Mouse (Mus musculus) frontal cortex, adult (tissue): Measurements from ENCODE around the gene Arhgap22.

Experiments used
- ATAC-seq: cut with Nextera tagmentation; 2 replicates; pipeline ENCODE4 v1.9.2; 2017; ENCODE audit warnings: mild to moderate bottlenecking, moderate library complexity, mixed read lengths; ENCODE audit not compliant: low TSS enrichment

The Arhgap22 gene

DNA sequence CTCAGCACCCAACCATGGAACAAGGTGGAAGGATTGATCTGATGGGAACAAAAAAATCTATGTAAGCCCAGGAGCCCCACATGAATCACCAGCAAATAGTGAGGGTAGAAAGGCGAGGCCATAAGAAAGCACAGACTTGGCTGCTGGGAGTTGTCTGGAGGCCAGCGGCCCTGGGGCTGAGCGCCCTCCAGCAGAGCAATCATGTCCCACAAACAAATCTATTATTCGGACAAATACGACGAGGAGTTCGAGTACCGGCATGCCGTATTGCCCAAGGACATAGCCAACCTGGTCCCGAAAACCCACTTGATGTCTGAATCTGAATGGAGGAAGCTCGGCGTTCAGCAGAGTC, 892 bp upstream of the Arhgap22 start:
- no peak for ATAC-seq

DNA sequence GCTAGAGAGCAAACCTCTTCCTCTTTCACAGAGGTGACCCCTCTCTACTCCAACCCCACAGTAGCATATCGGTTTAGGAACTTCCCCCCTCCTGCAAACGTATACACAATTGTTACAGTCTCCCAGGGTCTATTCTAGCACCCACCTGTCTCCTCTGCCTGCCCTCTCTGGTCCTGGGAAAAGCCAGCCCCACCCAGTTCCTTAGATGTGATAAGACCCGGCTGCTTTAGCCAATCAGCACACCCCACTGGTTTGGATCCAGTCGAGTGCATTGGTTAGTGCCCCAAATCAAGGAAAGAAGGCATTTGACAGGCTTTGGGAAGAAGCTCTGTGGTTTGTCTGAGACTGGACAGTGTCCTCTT, 922 bp downstream of the Arhgap22 start:
- ATAC-seq: peak; percentile 10; the same call in 1 of the 2 replicates

DNA sequence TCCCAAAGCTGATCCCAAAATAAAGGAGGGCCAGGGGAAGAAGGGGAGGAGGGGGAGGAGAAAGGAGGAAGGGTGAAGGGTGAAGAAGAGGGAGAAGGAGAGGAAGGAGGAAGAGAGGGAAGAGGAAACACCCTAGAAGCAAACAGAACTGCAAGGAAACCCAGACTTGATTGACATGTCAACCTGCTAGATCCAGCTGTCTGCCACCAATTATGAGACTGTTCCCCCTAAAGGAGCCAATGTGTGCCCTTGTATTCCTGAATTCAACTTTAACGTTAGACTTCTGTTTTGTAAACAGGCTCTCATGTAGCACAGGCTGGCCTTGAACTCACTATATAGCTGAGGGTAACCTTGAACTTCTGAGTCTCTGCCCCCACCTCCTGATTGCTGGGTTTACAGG, 1.3 kb downstream of the Arhgap22 start:
- no peak for ATAC-seq

DNA sequence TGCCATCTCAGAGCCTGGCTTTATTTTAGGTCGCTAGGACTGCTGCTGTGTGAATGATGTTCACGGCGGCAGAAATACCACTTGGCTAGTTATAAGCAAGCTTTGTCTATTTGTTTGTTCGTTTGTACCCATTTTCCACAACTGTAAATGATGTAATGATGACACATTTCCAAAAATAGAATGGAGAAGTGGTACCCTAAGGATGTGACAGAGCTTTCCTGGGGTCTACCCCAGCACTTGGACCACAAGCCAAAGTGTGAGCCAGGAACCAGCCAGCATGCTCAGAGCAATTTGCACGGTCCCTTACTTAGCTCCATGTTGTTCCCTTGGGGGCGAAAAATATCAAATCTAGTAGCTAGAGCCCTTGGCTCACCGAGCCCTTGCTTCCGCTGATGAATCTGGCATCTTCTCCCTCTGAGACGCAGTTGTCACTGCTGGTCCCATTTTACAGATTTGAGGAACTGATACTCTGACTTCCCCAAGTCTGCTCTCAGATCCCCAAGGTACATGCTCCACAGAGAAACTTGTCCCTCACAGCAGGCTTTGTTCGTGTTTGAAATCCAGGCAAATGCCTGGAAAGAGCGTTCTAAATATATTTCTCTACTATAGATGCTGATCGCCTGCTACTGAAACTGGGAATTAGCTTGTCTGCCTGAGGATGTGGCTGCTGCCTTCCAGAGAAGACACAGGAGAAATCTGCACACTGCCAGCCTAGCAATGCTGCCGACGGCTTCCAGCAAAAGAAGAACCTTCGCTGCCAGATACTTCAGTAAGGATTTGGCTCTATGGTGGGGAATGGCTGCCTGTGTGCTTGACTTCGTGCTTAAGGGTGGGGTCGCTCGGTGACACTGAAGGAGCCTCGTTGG, 2.8 kb downstream of the Arhgap22 start:
- ATAC-seq: peak; percentile 50

GRCm38 (mm10) chr14:33225235-33225634, 11.4 kb downstream of the Arhgap22 start:
- ATAC-seq: no peak

GRCm38 (mm10) chr14:33230672-33231071, 16.8 kb downstream of the Arhgap22 start:
- ATAC-seq: no peak

- ATAC-seq: no peak
Measured at GRCm38 (mm10) chr14:33231311-33231710, 17.5 kb downstream of the Arhgap22 start.

DNA sequence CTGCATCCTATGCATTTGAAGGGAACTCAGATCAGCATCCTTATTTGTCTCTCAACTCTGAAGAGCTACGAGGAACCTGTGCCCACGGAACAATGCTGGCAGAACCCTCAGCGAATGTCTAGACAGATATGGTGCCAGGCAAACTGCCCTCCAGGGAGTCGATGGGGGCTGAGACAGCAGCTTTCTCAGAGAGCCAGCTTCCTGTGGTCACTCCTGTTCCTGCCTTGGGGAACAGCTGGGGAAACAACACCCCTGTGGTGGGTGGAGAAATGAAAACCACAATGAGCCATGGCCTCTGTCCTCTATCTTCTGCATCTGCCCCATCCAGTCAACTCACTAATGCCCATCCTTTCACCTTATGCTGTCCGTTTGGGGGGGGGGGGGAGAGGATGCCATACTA, 18.2 kb downstream of the Arhgap22 start:
- no peak; the same call in 1 of the 2 replicates for ATAC-seq

GRCm38 (mm10) chr14:33235661-33236060, 21.8 kb downstream of the Arhgap22 start:
- ATAC-seq: no peak

DNA sequence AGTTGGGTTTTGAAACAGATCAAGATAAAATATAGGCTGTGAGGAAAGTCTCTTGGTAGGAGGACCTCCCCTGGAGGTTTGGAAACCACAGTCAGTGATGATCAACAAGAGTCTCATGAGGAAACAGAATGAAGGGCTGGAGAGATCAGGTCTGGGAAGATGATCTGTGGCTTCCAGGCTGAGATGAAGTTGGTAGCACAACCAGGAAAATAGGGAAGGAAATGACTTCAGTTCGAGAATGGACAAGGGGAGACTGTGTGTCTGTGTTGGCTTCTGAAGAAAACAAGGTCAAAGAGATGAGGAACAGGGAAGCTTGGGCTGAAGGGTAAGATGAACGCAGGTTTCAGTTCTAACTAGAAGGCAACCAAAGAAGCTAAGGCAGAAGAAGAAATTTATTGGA, 26.6 kb downstream of the Arhgap22 start:
- no peak for ATAC-seq

DNA sequence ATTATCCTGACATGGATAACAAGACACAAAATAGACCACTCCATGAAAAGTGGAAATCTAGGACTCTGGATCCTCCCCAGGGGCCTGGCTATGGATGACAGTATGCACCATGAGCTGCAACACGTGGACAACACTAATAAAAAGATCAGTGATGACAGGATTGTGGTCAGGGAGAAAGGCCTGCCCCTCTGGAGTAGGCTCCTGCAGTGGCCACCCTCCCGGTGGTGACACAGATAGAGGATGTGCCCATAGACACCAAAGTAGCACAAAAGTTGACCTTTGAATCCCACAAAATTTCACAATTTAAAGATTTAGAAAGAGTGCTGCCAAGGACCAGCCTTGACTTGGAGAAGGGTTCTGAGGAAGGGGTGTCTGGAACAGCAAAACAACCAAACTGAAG, 29.4 kb downstream of the Arhgap22 start:
- no peak for ATAC-seq

DNA sequence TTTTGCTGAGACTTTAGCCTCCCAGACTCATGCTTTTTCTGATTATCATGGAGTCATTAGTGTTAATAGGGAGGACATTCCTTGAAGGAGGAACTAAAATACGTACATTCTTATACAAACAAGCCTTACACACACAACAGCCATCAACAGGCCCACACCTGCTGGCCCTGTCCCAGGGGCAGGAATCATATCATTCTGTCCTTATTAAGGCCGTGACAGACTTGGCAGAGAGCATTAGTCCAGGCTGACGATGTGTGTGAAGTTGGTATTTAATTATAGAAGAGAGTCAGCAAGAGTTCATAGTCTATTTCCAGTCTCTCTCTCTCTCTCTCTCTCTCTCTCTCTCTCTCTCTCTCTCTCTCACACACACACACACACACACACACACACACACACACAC, 30.7 kb downstream of the Arhgap22 start:
- no peak for ATAC-seq

GRCm38 (mm10) chr14:33244946-33245345, 31.1 kb downstream of the Arhgap22 start:
- no peak for ATAC-seq

DNA sequence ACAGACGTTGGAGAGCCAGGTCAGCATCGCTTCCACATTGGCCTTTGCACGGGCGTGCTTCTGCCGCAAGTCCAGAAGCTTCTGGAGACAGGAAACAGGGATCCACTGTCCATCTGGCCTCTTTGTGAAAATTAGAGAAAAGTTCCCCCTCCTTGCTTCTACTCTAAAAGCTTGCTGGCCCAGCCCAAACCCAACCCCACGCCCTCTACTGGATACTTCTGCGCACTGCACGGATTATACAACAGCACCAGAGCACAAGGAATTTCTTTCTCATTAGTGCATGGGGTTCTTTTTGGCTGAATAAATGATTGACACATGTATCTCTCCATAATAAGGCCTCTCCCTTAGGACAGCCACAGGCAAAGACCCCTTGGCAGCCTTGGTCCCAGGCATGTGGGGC, 32.6 kb downstream of the Arhgap22 start:
- no peak for ATAC-seq

- ATAC-seq: peak; percentile 57
Measured at GRCm38 (mm10) chr14:33247623-33248022, 33.8 kb downstream of the Arhgap22 start.

DNA sequence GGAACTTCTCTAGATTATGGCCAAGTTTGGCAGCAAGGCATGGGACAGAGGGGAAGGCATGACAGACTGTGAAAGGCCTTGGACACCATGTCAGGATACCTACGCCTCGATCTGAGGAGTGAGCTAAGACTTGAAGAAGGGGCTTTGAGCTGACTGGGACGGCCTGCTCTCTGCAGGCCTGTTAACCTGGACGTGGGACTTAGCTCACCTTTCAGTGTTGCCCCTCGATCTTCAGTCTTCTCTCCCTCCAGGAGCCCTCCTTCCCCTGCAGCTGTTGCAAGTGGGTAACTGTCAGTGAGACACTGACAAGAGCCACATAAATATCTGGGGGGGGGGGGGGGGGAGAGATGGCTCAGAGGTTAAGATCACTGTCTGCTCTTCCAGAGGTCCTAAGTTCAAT, 34.9 kb downstream of the Arhgap22 start:
- no peak for ATAC-seq

DNA sequence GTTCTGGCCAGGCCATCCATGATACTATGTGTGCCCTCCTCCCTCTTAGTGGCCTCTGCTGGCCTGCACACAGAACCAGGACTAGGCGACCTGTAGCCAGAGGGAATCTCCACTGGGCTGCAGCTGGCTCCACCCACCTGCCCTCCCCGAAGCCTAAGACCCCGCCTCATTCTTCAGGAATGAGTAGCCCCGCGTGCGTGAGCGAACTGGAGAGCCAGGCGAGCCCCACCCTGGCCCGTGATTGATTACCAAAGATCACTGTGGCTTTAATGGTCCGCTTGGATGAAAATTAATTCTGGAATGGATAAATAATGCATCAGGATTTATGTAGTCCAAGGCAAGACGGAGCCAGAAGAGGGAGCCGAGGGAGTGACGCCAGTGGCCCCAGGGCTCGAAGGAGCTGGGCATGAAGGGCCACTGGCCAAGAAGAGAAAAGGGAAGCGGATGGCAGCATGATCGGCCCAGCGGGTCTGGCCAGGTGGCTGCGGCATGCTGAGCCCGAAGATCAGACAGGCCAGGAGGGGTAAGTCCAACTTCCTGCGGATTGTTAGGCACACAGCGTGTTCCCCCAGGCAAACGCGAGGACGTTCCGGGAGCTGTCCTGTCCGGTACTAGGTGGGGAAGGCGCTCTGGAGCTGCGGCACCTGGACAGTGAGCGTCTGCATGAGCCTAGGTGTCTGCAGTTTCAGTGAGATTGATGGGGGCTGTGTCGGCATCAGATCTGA, 36.6 kb downstream of the Arhgap22 start:
- 0 out of 2 replicates have a peak, but pooled peaks have one; percentile 28 for ATAC-seq

- ATAC-seq: no peak
Measured at GRCm38 (mm10) chr14:33250956-33251745, 37.3 kb downstream of the Arhgap22 start.

- ATAC-seq: no peak
Measured at GRCm38 (mm10) chr14:33258256-33258655, 44.4 kb downstream of the Arhgap22 start.

DNA sequence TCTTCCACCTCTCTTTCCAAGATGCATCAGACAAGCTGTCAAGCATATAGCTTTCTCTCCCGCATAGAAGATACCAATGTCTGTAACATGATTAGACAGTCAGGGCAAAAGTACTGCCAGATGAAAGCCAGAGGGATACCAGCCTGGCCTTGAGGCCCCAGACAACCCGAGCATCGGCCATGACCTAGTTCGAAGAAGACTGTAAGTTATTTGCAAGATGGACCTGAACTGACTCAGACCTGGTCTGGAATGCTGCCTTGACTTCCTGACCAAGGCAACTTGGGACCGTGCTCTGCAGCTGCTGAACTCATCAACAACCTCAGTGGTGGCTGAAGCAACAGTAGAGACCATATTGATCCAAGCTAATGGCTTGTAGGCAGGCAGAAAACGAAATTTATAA, 46.3 kb downstream of the Arhgap22 start:
- no peak for ATAC-seq

- no peak for ATAC-seq
Measured at GRCm38 (mm10) chr14:33264795-33265194, 51.0 kb downstream of the Arhgap22 start.

GRCm38 (mm10) chr14:33276240-33276639, 62.4 kb downstream of the Arhgap22 start:
- ATAC-seq: no peak
